Mouse (Mus musculus) spleen, postnatal 14 days (tissue): ENCODE results near the gene Lpp.

Experiments used
- DNase-seq, 2 experiments: peaks; one replicate each; pipeline ENCODE4 v3.0.0; 2021 to 2022; ENCODE audit warnings: low spot score in 2 of 2

The Lpp gene

GRCm38 (mm10) chr16:24625576-24625975, 232.3 kb downstream of the Lpp start:
- no peak for DNase-seq

- no peak for DNase-seq
Observed at GRCm38 (mm10) chr16:24628779-24629178, 235.5 kb downstream of the Lpp start.

GRCm38 (mm10) chr16:24629218-24630172, 236.2 kb downstream of the Lpp start:
- peak in 1 of 2 experiments; percentile 10 for DNase-seq

- no peak for DNase-seq
Observed at GRCm38 (mm10) chr16:24635381-24635919, 242.1 kb downstream of the Lpp start.

GRCm38 (mm10) chr16:24636894-24637293, 243.6 kb downstream of the Lpp start:
- no peak for DNase-seq

- DNase-seq: no peak
Observed at GRCm38 (mm10) chr16:24641003-24641797, 247.9 kb downstream of the Lpp start.

- DNase-seq: no peak
Observed at GRCm38 (mm10) chr16:24643024-24643635, 249.8 kb downstream of the Lpp start.

- no peak for DNase-seq
Observed at GRCm38 (mm10) chr16:24644154-24644553, 250.8 kb downstream of the Lpp start.

- no peak for DNase-seq
Observed at GRCm38 (mm10) chr16:24644760-24645406, 251.6 kb downstream of the Lpp start.

- DNase-seq: no peak
Observed at GRCm38 (mm10) chr16:24645906-24646603, 252.7 kb downstream of the Lpp start.

- DNase-seq: no peak
Observed at GRCm38 (mm10) chr16:24651655-24652654, 258.6 kb downstream of the Lpp start.

GRCm38 (mm10) chr16:24653041-24653440, 259.7 kb downstream of the Lpp start:
- DNase-seq: no peak

GRCm38 (mm10) chr16:24655116-24655515, 261.8 kb downstream of the Lpp start:
- no peak for DNase-seq

- no peak for DNase-seq
Observed at GRCm38 (mm10) chr16:24656026-24656425, 262.7 kb downstream of the Lpp start.

- no peak for DNase-seq
Observed at GRCm38 (mm10) chr16:24656752-24657151, 263.4 kb downstream of the Lpp start.

GRCm38 (mm10) chr16:24659049-24659448, 265.7 kb downstream of the Lpp start:
- DNase-seq: no peak

- DNase-seq: no peak
Observed at GRCm38 (mm10) chr16:24664131-24664530, 270.8 kb downstream of the Lpp start.

GRCm38 (mm10) chr16:24669718-24670460, 276.6 kb downstream of the Lpp start:
- DNase-seq: no peak

- no peak for DNase-seq
Observed at GRCm38 (mm10) chr16:24678942-24679341, 285.6 kb downstream of the Lpp start.
